Mouse (Mus musculus) hindbrain, embryonic 12.5 days (tissue): ENCODE measurements at regions not wholly inside any gene's neighbourhood (a gene's known extent, or its start where the extent isn't known, plus 50 kb on each side); places are given as distances from the start of the nearest gene placed in this dataset.

Experiments used
- ATAC-seq: fragments of 200-750 bp; cut with Nextera tagmentation; 2 replicates; pipeline ENCODE4 v1.8.0; 2017; ENCODE audit warnings: moderate TSS enrichment; ENCODE audit not compliant: low FRiP score
- H3K27ac ChIP-seq: fragments of 300-500 bp; sonication (generic); 2 replicates; pipeline ENCODE4 v1.5.1; 2016; ENCODE audit warnings: mild to moderate bottlenecking
- H3K27me3 ChIP-seq: fragments of 300-500 bp; sonication (generic); 2 replicates; pipeline ENCODE4 v1.6.1; 2016; ENCODE audit warnings: mild to moderate bottlenecking
- H3K36me3 ChIP-seq: fragments of 300-500 bp; sonication (generic); 2 replicates; pipeline ENCODE4 v1.6.1; 2016; ENCODE audit warnings: mild to moderate bottlenecking
- H3K4me1 ChIP-seq: fragments of 300-500 bp; sonication (generic); 2 replicates; pipeline ENCODE4 v1.6.1; 2016
- H3K4me2 ChIP-seq: fragments of 300-500 bp; sonication (generic); replicated peaks from 2 replicates; pipeline ENCODE4 v1.6.1; 2016; ENCODE audit warnings: mild to moderate bottlenecking
- H3K4me3 ChIP-seq: fragments of 300-500 bp; sonication (generic); 2 replicates; pipeline ENCODE4 v1.5.1; 2016; ENCODE audit warnings: mild to moderate bottlenecking
- H3K9ac ChIP-seq: fragments of 300-500 bp; sonication (generic); 2 replicates; pipeline ENCODE4 v1.6.1; 2016; ENCODE audit warnings: mild to moderate bottlenecking, moderate library complexity
- H3K9me3 ChIP-seq: fragments of 300-500 bp; sonication (generic); replicated peaks from 2 replicates; pipeline ENCODE4 v1.6.1; 2016; ENCODE audit warnings: mild to moderate bottlenecking
- WGBS: fragments of 180-500 bp; shearing (Covaris S2); methylation state at CpG from one replicate; pipeline ENCODE4 v1.1.7; 2016; 5-methylcytosine and 5-hydroxymethylcytosine counted together

DNA sequence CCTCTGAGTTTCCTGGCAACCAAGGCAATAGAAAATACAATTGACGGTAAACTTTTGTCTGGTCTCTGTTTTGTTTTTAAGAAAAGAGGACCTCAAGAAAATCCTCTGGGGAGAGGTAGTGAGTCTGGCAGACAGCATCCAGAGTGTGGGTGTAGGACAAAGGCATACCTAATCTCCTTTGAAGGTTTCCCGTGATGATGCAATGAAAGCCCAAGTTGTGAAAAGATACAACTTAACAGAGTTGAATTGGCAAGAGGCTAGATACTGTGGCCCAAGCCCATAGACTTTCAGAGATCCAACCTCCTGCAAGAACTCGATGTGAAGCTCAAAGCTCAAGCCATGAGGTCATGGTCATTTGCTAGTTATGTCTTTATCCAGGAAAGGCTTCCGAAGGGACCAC lies 526.4 kb upstream of the 3110018I06Rik start:
- 62% methylated on average over 4 of the region's 4 CpGs for WGBS
- no peaks in the 10 kb centered on the region for H3K4me1 ChIP-seq
- no peak overlapping the region for H3K27ac ChIP-seq
- H3K4me2 ChIP-seq = no peak overlapping the region
- H3K9me3 ChIP-seq = no peaks in the 10 kb centered on the region; the same call in 1 of the 2 replicates
- H3K4me3 ChIP-seq = no peak overlapping the region
- ATAC-seq = no peak
- no peaks in the 10 kb centered on the region for H3K27me3 ChIP-seq
- H3K36me3 ChIP-seq = no peaks in the 10 kb centered on the region
- H3K9ac ChIP-seq = no peak overlapping the region

DNA sequence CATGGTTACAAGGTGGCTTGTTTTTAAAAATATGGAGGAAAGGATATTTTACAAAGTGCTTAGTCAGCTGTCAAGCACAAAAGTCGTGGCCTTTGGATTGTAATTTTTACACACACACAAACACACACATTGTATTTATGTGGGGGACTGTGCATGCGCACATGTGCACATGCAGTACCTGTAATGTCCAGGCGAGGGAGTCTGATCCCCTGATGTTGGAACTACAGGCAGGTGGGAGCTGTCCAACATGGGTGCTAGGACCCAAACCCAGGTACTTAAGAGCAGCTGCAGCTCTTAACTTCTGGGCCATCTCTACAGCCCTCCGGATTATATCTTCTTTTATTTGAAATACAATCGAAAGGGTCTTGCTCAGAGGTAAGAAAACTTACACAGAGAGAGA lies 524.7 kb upstream of the 3110018I06Rik start:
- Histone ChIP-seq H3K36me3 (no peaks in the 10 kb centered on the region), H3K27me3 (no peaks in the 10 kb centered on the region), H3K4me1 (no peaks in the 10 kb centered on the region), H3K27ac (no peak overlapping the region), H3K4me3 (no peak overlapping the region), H3K4me2 (no peak overlapping the region), H3K9ac (no peak overlapping the region), H3K9me3 (no peaks in the 10 kb centered on the region; the same call in 1 of the 2 replicates)
- 69% methylated on average over 5 of the region's 5 CpGs for WGBS
- no peak for ATAC-seq

DNA sequence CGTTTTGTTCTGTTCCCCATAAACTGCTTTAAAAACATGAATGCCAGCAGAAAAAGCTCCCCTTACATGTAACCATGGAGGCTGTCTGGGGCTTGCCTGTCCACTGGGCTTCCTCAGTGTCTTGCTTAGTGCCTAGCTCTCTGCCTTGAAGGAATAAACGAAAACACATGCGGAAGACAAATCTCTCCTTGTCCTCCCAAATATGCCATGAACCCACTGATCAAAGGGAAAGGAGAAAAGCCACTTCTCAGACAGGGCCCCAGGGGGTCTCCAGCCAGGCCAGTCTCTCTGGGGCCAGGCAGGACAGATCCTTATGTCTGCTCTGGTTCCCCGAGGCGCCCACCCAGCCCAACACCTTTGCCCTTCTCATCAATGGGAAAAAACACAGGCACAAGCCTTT lies 518.6 kb upstream of the 3110018I06Rik start:
- 53% methylated on average over 5 of the region's 5 CpGs for WGBS
- no peak overlapping the region for H3K27ac ChIP-seq
- H3K9ac ChIP-seq = no peak overlapping the region
- no peak overlapping the region for H3K4me3 ChIP-seq
- no peaks in the 10 kb centered on the region for H3K9me3 ChIP-seq
- no peak for ATAC-seq
- H3K4me2 ChIP-seq = no peak overlapping the region
- H3K36me3 ChIP-seq = no peaks in the 10 kb centered on the region
- no peaks in the 10 kb centered on the region for H3K27me3 ChIP-seq
- no peaks in the 10 kb centered on the region for H3K4me1 ChIP-seq

- Histone ChIP-seq H3K27ac (no peak overlapping the region), H3K9me3 (no peaks in the 10 kb centered on the region), H3K4me3 (no peak overlapping the region), H3K4me2 (no peak overlapping the region), H3K27me3 (no peaks in the 10 kb centered on the region), H3K4me1 (no peaks in the 10 kb centered on the region), H3K36me3 (no peaks in the 10 kb centered on the region), H3K9ac (no peak overlapping the region)
- no peak for ATAC-seq
- WGBS = 82% methylated on average over 3 of the region's 3 CpGs
Observed at GRCm38 (mm10) chr12:106992421-106992820, 496.0 kb upstream of the 3110018I06Rik start.

DNA sequence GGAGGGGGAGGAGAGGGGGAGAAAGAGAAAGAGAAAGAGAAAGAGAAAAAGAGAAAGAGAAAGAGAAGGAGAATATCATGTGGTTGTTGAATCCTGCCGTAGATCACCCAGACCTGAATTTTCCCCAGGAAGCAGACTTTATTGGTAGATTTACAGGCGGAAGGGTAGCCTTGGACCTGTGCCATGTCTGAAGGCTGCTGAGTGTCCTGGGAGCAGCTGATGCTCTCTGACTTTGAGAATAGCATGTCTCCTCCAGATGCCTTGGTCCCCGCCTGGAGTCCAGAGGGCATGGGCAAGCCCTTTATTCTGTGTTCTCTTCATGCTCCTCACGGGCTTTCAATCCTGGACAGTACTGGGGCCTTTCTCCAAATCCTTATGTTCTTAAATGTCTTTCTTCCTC lies 495.4 kb upstream of the 3110018I06Rik start:
- H3K4me3 ChIP-seq = no peak overlapping the region
- no peaks in the 10 kb centered on the region for H3K9me3 ChIP-seq
- H3K36me3 ChIP-seq = no peaks in the 10 kb centered on the region
- no peak for ATAC-seq
- 88% methylated on average over 4 of the region's 4 CpGs for WGBS
- no peak overlapping the region for H3K9ac ChIP-seq
- H3K4me1 ChIP-seq = no peaks in the 10 kb centered on the region
- H3K27ac ChIP-seq = no peak overlapping the region
- H3K27me3 ChIP-seq = no peaks in the 10 kb centered on the region
- H3K4me2 ChIP-seq = no peak overlapping the region

GRCm38 (mm10) chr12:107010995-107011786 lies 477.2 kb upstream of the 3110018I06Rik start:
- H3K4me1 ChIP-seq = no peaks in the 10 kb centered on the region

GRCm38 (mm10) chr12:107016801-107017200 lies 471.6 kb upstream of the 3110018I06Rik start:
- Histone ChIP-seq H3K9ac (no peak overlapping the region), H3K9me3 (no peaks in the 10 kb centered on the region)

More at GRCm38 (mm10) chr12:107010995-107011786, 477.2 kb upstream of the 3110018I06Rik start:
- H3K4me3 ChIP-seq = no peak overlapping the region
- no peak for ATAC-seq
- 75% methylated on average over 20 of the region's 20 CpGs for WGBS
- no peaks in the 10 kb centered on the region for H3K9me3 ChIP-seq
- no peak overlapping the region for H3K4me2 ChIP-seq
- H3K27ac ChIP-seq = no peak overlapping the region
- H3K36me3 ChIP-seq = no peaks in the 10 kb centered on the region
- H3K27me3 ChIP-seq = no peaks in the 10 kb centered on the region; the same call in 1 of the 2 replicates
- H3K9ac ChIP-seq = no peak overlapping the region

GRCm38 (mm10) chr12:107021806-107022205 lies 466.6 kb upstream of the 3110018I06Rik start:
- no peaks in the 10 kb centered on the region for H3K4me1 ChIP-seq
- H3K4me2 ChIP-seq = no peak overlapping the region
- peaks cover 1% of the 10 kb centered on the region; the same call in 1 of the 2 replicates for H3K27me3 ChIP-seq
- no peak overlapping the region for H3K27ac ChIP-seq
- WGBS = 81% methylated on average over 1 of the region's 1 CpGs
- no peak overlapping the region for H3K4me3 ChIP-seq
- no peak overlapping the region for H3K9ac ChIP-seq
- ATAC-seq = no peak
- H3K36me3 ChIP-seq = no peaks in the 10 kb centered on the region
- no peaks in the 10 kb centered on the region for H3K9me3 ChIP-seq

More at GRCm38 (mm10) chr12:107016801-107017200, 471.6 kb upstream of the 3110018I06Rik start:
- no peaks in the 10 kb centered on the region for H3K36me3 ChIP-seq
- H3K27ac ChIP-seq = no peak overlapping the region
- WGBS = 91% methylated on average over 2 of the region's 2 CpGs
- H3K27me3 ChIP-seq = no peaks in the 10 kb centered on the region; the same call in 1 of the 2 replicates
- no peaks in the 10 kb centered on the region for H3K4me1 ChIP-seq
- no peak for ATAC-seq
- no peak overlapping the region for H3K4me2 ChIP-seq
- no peak overlapping the region for H3K4me3 ChIP-seq

DNA sequence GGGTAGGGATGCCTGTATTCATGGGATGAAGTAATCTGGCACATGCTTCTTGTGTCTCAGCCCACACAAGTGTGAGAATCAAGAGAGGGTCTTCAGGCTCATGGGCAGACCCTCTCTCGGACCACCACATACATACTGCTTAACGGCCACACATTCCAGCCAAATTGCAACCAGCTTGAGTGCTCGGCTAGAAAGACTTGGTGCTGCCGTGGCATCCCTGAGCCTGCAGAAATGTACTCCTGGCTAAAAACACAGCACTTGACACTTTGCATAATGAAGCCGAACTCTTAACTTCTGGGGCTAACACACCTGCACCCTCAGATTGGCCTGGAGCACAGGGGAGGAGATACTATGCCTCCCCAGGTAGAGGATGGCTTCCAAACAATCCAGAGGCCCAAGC lies 461.6 kb upstream of the 3110018I06Rik start:
- no peak for ATAC-seq
- peaks cover 9% of the 10 kb centered on the region for H3K27me3 ChIP-seq

GRCm38 (mm10) chr12:107027842-107028549 lies 460.4 kb upstream of the 3110018I06Rik start:
- WGBS = 48% methylated on average over 23 of the region's 23 CpGs
- Histone ChIP-seq H3K27me3 (peaks cover 9% of the 10 kb centered on the region), H3K36me3 (no peaks in the 10 kb centered on the region), H3K27ac (no peak overlapping the region), H3K4me3 (no peak overlapping the region), H3K4me1 (peaks cover 6% of the 10 kb centered on the region; the same call in 1 of the 2 replicates), H3K9ac (no peak overlapping the region), H3K4me2 (no peak overlapping the region), H3K9me3 (no peaks in the 10 kb centered on the region)
- no peak for ATAC-seq

More for the DNA sequence above, 461.6 kb upstream of the 3110018I06Rik start:
- Histone ChIP-seq H3K27ac (no peak overlapping the region), H3K4me1 (peaks cover 6% of the 10 kb centered on the region; the same call in 1 of the 2 replicates), H3K9ac (no peak overlapping the region), H3K9me3 (no peaks in the 10 kb centered on the region), H3K4me2 (no peak overlapping the region), H3K4me3 (no peak overlapping the region), H3K36me3 (no peaks in the 10 kb centered on the region)
- 80% methylated on average over 5 of the region's 5 CpGs for WGBS

GRCm38 (mm10) chr12:107028985-107029384 lies 459.4 kb upstream of the 3110018I06Rik start:
- Histone ChIP-seq H3K36me3 (no peaks in the 10 kb centered on the region), H3K4me3 (no peak overlapping the region), H3K4me1 (peaks cover 6% of the 10 kb centered on the region; the same call in 1 of the 2 replicates), H3K27ac (no peak overlapping the region), H3K4me2 (no peak overlapping the region), H3K9me3 (no peaks in the 10 kb centered on the region; the same call in 1 of the 2 replicates), H3K27me3 (peaks cover 9% of the 10 kb centered on the region), H3K9ac (no peak overlapping the region)
- ATAC-seq = no peak
- 25% methylated on average over 1 of the region's 1 CpGs for WGBS

- no peak for ATAC-seq
- Histone ChIP-seq H3K4me1 (no peaks in the 10 kb centered on the region), H3K4me2 (no peak overlapping the region), H3K9me3 (no peaks in the 10 kb centered on the region; the same call in 1 of the 2 replicates), H3K4me3 (no peak overlapping the region), H3K36me3 (no peaks in the 10 kb centered on the region), H3K9ac (no peak overlapping the region), H3K27me3 (no peaks in the 10 kb centered on the region), H3K27ac (no peak overlapping the region)
- WGBS = 69% methylated on average over 6 of the region's 6 CpGs
Observed at GRCm38 (mm10) chr12:107036357-107036756, 452.1 kb upstream of the 3110018I06Rik start.
